Mouse (Mus musculus): ENCODE data around the gene AW551984. TPM values are rescaled to one million over a fixed set of nuclear protein-coding genes. Genes with fewer than 3 reads are reported as not detected.

AW551984 gene
- not detected in 4 replicates for total RNA-seq (2023)

DNA sequence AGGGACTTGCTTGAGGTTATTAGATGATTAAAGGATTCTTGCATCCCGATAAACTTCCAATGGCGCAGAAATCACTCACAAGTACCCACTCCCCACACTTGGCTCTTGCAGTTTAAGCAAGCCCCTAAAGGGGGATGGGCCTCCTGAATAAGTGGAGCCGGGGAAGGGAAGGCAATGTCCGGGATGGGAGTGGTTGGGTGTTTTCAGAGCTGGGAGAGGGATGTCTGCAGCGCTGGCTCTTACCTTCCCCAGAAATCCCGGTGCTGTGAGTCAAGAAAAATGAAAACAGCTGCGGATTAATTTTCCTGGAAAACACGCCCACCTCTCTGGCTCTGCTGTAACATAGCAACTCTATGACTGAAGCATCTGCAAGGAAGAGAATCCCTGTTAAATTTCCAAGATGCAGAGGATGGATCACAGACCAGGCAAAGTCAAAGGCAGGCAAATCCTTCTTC is at the start of gene AW551984:
Gene AW551984, minus strand, starts transcription at position 405 of the 455 bp plus-strand sequence.

DNA sequence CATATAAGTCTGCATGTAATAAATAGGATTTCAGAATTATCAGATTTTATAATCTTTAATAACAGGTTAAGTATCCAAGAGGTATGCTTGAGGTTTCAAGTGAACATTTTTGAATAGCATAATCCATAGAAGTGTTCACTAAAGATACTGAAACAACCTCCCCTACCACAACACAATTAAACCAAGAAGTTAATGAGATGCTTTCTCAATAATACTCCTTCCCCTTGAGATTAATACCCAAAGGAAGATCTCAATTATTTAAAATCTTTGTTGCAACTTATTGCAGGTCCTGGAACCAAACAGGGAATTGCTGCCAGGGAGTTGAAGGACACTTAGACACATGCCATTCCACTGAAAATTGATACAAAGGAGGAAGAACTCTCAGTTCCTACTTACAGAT is 40.6 kb upstream of the AW551984 start, which contains the start of gene Olfr961:
Gene Olfr961, plus strand, starts transcription at position 301 of the 400 bp plus-strand sequence.

GRCm38 (mm10) chr9:39621073-39621472 is 16.9 kb upstream of the AW551984 start, which contains the start of gene Olfr960:
Gene Olfr960 (plus strand): TSS chr9:39621373.

GRCm38 (mm10) chr9:39610355-39610754 is 6.2 kb upstream of the AW551984 start, which contains the start of gene Olfr148:
Gene Olfr148 (plus strand): TSS chr9:39610655.

GRCm38 (mm10) chr9:39575469-39575868 is 28.7 kb downstream of the AW551984 start, which contains the start of gene Olfr959:
Gene Olfr959 (minus strand): TSS chr9:39575569.

GRCm38 (mm10) chr9:39553946-39554345 is 50.3 kb downstream of the AW551984 start, which contains the start of gene Olfr958:
Gene Olfr958 (minus strand): TSS chr9:39554054.

Other genes with a start within 250 kb of the AW551984 start
- gene Olfr951, start 217.0 kb downstream of the AW551984 start, total RNA-seq (2023) = not detected in 4 replicates
- gene Olfr952, start 177.3 kb downstream of the AW551984 start, total RNA-seq (2023) = not detected in 4 replicates
- gene Olfr954, start 147.7 kb downstream of the AW551984 start, total RNA-seq (2023) = not detected in 4 replicates
- gene Olfr955, start 132.5 kb downstream of the AW551984 start, total RNA-seq (2023) = not detected in 4 replicates
- gene Olfr44, start 110.4 kb downstream of the AW551984 start, total RNA-seq (2023) = not detected in 4 replicates
- not detected in 4 replicates for gene Olfr957, start 88.6 kb downstream of the AW551984 start, total RNA-seq (2023)
- not detected in 4 replicates for gene Olfr958, start 50.3 kb downstream of the AW551984 start, total RNA-seq (2023)
- not detected in 4 replicates for gene Olfr959, start 28.8 kb downstream of the AW551984 start, total RNA-seq (2023)
- not detected in 4 replicates for gene Olfr148, start 6.3 kb upstream of the AW551984 start, total RNA-seq (2023)
- gene Olfr960, start 17.0 kb upstream of the AW551984 start, total RNA-seq (2023) = not detected in 4 replicates
- not detected in 4 replicates for gene Olfr961, start 40.7 kb upstream of the AW551984 start, total RNA-seq (2023)
- gene Olfr963, start 62.8 kb upstream of the AW551984 start, total RNA-seq (2023) = not detected in 4 replicates
- not detected in 4 replicates for gene Olfr149, start 102.7 kb upstream of the AW551984 start, total RNA-seq (2023)
- gene Olfr965, start 107.0 kb upstream of the AW551984 start, total RNA-seq (2023) = not detected in 4 replicates
- gene Olfr150, start 126.6 kb upstream of the AW551984 start, total RNA-seq (2023) = not detected in 4 replicates
- not detected in 4 replicates for gene Olfr967, start 141.8 kb upstream of the AW551984 start, total RNA-seq (2023)
- gene Olfr968, start 178.8 kb upstream of the AW551984 start, total RNA-seq (2023) = not detected in 4 replicates
- gene Olfr969, start 186.5 kb upstream of the AW551984 start, total RNA-seq (2023) = not detected in 4 replicates
- gene Olfr970, start 204.5 kb upstream of the AW551984 start, total RNA-seq (2023) = not detected in 4 replicates
- not detected in 4 replicates for gene Olfr971, start 232.5 kb upstream of the AW551984 start, total RNA-seq (2023)

Measured in B cell, adult 62 days (primary cell).